Mouse (Mus musculus) kidney, adult 11 months (tissue): Measurements from ENCODE around the gene Tenm4.

Experiments
- DNase-seq: peaks from one replicate; pipeline ENCODE4 v3.0.0; 2022

The Tenm4 gene

GRCm38 (mm10) chr7:96259630-96260029 lies 88.6 kb downstream of the Tenm4 start:
- no peak for DNase-seq

- DNase-seq: no peak
Observed at GRCm38 (mm10) chr7:96262182-96262581, 91.1 kb downstream of the Tenm4 start.

- no peak for DNase-seq
Observed at GRCm38 (mm10) chr7:96265941-96266340, 94.9 kb downstream of the Tenm4 start.

DNA sequence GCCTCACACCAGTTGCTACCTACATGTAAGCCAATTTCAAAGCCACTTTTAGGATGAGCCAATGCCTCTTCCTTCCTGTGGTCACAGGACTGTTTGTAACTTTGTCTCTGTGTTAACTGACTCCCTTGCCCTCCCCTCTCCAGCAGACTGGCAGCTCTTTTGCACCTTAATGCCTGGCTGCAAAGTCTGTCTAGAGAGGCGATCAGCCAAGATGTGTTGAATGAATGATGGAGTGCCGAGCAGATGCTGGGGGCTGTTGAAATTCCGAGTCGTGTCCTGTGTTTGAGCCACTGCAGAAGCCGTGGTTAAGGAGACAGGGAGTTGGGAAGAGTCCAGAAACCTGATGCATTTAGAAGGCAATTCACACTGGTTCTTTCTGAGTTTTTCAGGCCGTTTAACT lies 96.2 kb downstream of the Tenm4 start:
- no peak for DNase-seq

GRCm38 (mm10) chr7:96270684-96271083 lies 99.6 kb downstream of the Tenm4 start:
- DNase-seq: no peak

DNA sequence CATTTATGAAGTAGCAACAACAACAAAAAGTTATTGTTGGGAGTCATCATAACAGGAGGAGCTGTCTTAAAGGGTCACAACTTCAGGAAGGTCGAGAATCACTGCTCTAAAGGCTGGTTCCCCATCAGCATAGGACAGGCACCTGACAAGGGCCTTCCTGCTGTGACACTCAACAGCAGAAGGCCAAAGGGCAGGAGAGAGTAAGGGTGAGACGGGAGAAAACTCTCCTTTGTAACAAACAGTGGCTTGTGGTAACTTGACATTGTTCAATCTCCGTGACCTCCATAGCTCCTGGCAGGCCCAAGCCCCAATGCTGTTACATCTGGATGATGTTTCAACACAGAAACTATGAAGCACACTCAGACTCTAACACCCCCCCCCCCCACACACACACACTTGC lies 101.0 kb downstream of the Tenm4 start:
- DNase-seq: no peak

- DNase-seq: no peak
Observed at GRCm38 (mm10) chr7:96274486-96274885, 103.4 kb downstream of the Tenm4 start.

- no peak for DNase-seq
Observed at GRCm38 (mm10) chr7:96277550-96277949, 106.5 kb downstream of the Tenm4 start.

DNA sequence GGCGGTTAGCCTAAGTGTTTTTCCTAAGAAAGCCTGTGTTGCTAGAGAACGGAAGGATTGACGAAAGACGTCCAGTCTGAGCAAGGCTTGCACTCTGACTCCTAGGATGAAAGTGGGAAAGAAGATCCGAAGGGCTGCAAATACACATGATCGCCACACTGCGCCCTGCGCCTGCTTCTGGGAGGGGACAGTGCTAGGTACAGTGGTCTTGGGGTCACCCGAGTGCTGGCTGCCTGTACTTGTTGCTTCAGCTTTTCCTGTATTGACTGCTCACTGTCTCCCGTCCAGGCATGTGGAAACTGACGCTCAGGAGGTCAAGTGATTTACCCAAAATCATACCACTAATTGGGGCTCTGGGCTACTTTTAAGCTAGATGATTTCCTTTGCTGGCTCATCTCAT lies 107.3 kb downstream of the Tenm4 start:
- no peak for DNase-seq

DNA sequence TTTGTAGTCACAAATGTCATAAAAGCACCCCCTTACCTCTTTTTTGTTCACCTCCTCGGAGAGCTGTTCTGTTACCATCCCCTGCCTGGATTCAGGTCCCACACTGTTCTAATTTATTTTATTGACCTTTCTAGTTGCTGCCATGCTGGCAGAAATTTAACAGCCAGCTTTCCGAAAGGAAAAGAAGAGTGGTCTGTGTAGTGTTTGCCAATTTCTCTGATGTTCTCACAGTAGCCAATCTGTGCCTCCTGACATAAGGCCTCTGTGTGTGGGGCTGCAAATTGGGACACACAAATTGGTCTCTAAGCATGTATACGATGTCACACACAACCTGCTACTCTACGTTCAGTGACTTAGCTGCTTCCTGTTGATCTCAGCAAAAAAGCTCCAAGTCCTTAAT lies 109.7 kb downstream of the Tenm4 start:
- no peak for DNase-seq

- DNase-seq: no peak
Observed at GRCm38 (mm10) chr7:96290576-96290975, 119.5 kb downstream of the Tenm4 start.

GRCm38 (mm10) chr7:96295959-96296358 lies 124.9 kb downstream of the Tenm4 start:
- no peak for DNase-seq

DNA sequence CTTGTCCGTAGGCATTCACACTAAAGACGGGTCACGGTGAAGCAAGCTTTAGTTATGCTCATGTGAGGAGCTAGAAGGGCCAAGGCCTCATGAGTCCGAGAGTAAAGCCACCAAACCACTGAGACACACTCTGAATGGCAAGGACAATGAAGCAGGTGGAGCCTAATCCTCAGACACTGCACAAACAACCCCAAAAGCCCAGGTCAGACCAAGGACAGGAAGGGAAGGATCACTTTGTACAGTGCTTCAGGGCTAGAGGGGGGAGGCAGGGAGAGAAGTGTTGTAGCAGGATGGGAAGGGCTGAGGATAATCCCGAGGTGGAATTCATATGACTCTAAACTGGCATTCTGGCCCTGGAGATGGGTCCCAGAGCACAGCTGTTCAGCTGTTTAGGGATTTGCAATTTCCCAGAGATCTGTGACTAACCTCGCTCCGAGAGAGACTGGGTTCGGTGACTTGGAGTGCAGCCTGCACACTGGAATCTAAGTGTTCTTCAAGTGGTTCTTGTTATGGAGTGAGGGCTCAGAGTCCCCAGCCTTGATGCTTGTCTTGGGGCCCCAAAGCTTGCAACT lies 129.9 kb downstream of the Tenm4 start:
- no peak for DNase-seq

DNA sequence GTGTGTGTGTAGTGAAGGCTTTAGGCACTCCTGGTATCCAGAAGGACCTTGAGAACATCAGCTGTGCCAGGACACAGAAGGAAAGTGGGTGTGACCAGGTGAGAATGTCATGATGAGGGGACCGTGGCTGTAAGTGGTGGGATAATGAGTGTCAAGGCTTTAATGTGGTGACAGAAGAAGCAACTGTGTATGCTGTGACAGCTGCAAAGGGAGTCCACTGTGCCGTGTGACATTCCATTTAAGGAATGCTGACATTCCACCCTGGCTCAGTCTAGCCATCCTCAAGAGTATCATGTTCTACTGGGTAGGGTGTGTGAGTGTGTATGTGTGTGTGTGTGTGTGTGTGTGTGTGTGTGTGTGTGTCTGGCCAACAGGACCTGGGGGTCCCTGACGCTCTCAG lies 130.8 kb downstream of the Tenm4 start:
- DNase-seq: no peak

GRCm38 (mm10) chr7:96303963-96304362 lies 132.9 kb downstream of the Tenm4 start:
- DNase-seq: no peak

GRCm38 (mm10) chr7:96305382-96305935 lies 134.4 kb downstream of the Tenm4 start:
- DNase-seq: no peak

DNA sequence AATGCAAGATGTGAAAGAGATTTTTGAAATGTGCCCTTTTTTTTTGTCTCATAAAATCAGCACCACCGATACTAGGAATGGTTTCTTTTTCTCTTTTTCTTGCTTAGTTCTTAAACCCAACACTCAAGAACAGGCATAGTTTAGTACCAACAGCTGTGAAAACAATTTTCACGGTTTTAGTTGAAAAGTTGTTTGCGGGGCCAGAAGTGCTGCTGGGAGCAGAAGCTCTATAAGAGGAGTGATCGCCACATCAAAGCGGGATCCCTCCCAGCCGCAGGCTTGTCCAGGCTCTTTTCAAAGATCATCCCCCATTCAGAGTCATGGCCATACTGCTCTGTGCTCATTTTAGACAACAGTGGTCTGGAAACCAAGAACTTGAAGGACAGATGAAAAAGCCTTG lies 137.1 kb downstream of the Tenm4 start:
- no peak for DNase-seq

- DNase-seq: no peak
Observed at GRCm38 (mm10) chr7:96329343-96329742, 158.3 kb downstream of the Tenm4 start.

DNA sequence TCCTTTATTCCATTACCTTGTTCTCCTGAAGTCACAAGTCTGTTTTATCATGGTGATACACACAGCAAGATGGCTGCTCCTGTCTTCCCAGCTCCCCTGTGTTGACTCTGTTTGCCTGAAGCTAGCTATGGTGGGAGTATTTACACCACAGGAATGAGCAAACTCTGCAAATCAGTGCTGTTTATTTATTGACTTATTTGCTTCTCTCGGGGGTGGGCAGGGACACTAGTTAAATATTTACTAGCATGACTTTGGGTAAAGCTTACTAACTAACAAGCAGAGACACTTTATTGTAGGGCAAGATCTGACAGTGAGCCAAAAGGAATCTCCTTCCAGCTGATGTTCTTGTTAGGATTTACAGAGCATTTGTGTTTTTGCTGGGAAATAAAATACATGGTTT lies 160.1 kb downstream of the Tenm4 start:
- DNase-seq: peak; percentile 67

GRCm38 (mm10) chr7:96334361-96334760 lies 163.3 kb downstream of the Tenm4 start:
- no peak for DNase-seq

DNA sequence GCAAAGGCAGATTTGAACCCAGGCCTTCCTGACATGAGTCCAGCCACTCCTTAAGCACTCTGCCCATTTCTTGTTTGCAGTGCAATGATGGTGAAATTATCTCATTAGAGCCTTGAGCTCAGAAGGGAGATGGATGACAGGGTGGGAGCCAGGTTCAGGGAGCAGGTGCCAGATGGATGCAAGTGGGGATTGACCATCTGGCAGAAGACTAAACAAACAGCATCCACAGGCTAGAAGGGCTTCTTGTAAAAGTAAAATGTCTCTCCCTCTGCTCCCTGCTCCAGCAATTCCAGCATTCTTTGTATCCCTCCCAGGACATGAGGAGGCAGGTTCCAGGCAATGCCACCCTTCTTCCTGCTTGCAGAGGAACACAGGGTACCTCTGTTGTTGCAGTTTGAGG lies 165.3 kb downstream of the Tenm4 start:
- no peak for DNase-seq

DNA sequence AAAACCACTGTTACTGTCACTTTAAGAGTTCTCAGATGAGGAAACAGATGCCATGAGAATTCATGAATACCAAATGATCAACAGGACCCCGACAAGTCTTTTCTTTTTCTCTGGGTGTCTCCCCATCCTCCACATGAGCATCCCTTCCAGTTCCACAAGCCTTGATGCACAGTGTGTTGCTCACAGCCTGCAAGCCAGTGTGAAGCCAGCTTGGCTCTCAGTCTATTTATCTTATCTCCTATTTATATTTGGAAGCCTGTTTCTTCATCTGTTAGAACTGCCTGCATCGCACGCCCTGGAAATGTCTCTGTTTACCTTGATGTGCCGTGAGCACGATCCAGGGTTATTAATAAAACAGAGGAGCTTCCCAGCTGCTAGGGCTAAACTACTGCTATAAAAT lies 169.8 kb downstream of the Tenm4 start:
- no peak for DNase-seq

GRCm38 (mm10) chr7:96341479-96341878 lies 170.4 kb downstream of the Tenm4 start:
- DNase-seq: no peak

GRCm38 (mm10) chr7:96342996-96343395 lies 171.9 kb downstream of the Tenm4 start:
- no peak for DNase-seq

DNA sequence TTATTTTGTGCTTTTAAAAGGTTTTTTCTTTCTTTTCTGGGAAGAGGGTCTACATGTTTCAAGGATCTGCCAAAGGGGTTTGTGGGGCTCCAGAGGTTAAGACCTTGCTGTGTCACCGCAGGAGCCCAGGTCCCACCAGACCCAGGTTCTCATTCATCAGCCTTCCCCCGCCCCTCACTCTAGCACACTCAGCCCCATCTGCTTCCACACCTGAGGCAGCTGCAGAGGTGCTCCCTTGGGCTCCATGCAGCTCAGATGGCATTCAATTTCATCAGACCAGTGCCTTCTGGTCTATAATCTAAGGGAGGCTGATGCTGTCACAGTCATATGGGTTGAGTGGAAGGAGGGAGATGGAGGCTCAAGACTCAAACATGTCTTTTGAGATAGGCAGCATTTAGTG lies 172.6 kb downstream of the Tenm4 start:
- DNase-seq: no peak
